Mouse (Mus musculus) liver, embryonic 14.5 days (tissue): ENCODE measurements around the gene Lpcat2. TPM values are rescaled to one million over a fixed set of nuclear protein-coding genes. Genes with fewer than 3 reads are reported as not detected.

Experiments used
- ATAC-seq: fragments of 200-750 bp; cut with Nextera tagmentation; 2 replicates; pipeline ENCODE4 v1.8.0; 2017; ENCODE audit warnings: moderate number of reproducible peaks, mild to moderate bottlenecking, moderate library complexity; ENCODE audit not compliant: insufficient read depth
- DNase-seq, 3 experiments: peaks; one replicate each; pipeline ENCODE4 v3.0.0-alpha.2; 2012 to 2013; ENCODE audit warnings: low read depth in 3 of 3, low spot score in 3 of 3
- H3K27ac ChIP-seq: fragments of 300-500 bp; sonication (generic); 2 replicates; pipeline ENCODE4 v1.5.1; 2014; ENCODE audit warnings: moderate library complexity, mild to moderate bottlenecking, control low read depth, inconsistent platforms
- H3K27me3 ChIP-seq: fragments of 300-500 bp; sonication (generic); 2 replicates; pipeline ENCODE4 v1.6.1; 2014; ENCODE audit warnings: mild to moderate bottlenecking, low read length, moderate library complexity; ENCODE audit not compliant: control insufficient read depth, insufficient read depth
- H3K36me3 ChIP-seq: fragments of 300-500 bp; sonication (generic); replicated peaks from 2 replicates; pipeline ENCODE4 v1.6.1; 2014; ENCODE audit warnings: low read depth; ENCODE audit not compliant: control insufficient read depth, insufficient read depth
- H3K4me1 ChIP-seq, 2 experiments: fragments of 200-500 bp in 1 of 2; fragments of 300-500 bp in 1 of 2; sonication (generic) in 1 of 2; replicated peaks; 2 replicates each; pipeline ENCODE4 v1.6.1; 2012 to 2014; ENCODE audit warnings: antibody characterized with exemption in 1 of 2, inconsistent platforms in 1 of 2, low read length in 1 of 2; ENCODE audit not compliant: control insufficient read depth in 2 of 2, insufficient read depth in 2 of 2
- H3K4me2 ChIP-seq: fragments of 300-500 bp; sonication (generic); 2 replicates; pipeline ENCODE4 v1.6.1; 2014; ENCODE audit warnings: low read depth, mild to moderate bottlenecking, control low read depth, moderate library complexity
- H3K4me3 ChIP-seq, 2 experiments: fragments of 200-500 bp in 1 of 2; fragments of 300-500 bp in 1 of 2; sonication (generic) in 1 of 2; 2 replicates each; pipeline ENCODE4 v1.5.1; 2012 to 2014; ENCODE audit warnings: low read depth in 2 of 2, low read length in 2 of 2, mild to moderate bottlenecking in 2 of 2, control low read depth in 1 of 2, inconsistent platforms in 1 of 2, moderate library complexity in 1 of 2; ENCODE audit not compliant: insufficient read depth in 1 of 2
- H3K9ac ChIP-seq: fragments of 300-500 bp; sonication (generic); replicated peaks from 2 replicates; pipeline ENCODE4 v1.6.1; 2014; ENCODE audit warnings: mild to moderate bottlenecking, control low read depth, moderate library complexity
- H3K9me3 ChIP-seq: fragments of 300-500 bp; sonication (generic); 2 replicates; pipeline ENCODE4 v1.6.1; 2016; ENCODE audit warnings: low read length, mixed read lengths; ENCODE audit not compliant: control insufficient read depth
- CTCF ChIP-seq: IDR thresholded peaks from 2 replicates; pipeline ENCODE4 v1.5.1; 2016; ENCODE audit warnings: antibody characterized with exemption, low read depth, control low read depth
- EP300 ChIP-seq: IDR thresholded peaks from 2 replicates; pipeline ENCODE4 v1.6.1; 2016; ENCODE audit warnings: antibody characterized with exemption, low read depth
- WGBS: fragments of 180-500 bp; shearing (Covaris S2); extraction: QIAGEN DNeasy Blood & Tissue Kit; methylation state at CpG from one replicate; pipeline ENCODE4 v1.1.7; 2014; ENCODE audit not compliant: insufficient replicate concordance; 5-methylcytosine and 5-hydroxymethylcytosine counted together
- microRNA-seq: library from miRNA; unstranded; fragments of <30 nt; microRNA quantifications from one replicate; pipeline ENCODE4, GENCODE M21; 2016
- polyA plus RNA-seq, 2 experiments: library from polyadenylated mRNA; depleted of rRNA in 1 of 2; stranded (reverse) in 1 of 2; unstranded in 1 of 2; fragments of >200 nt; fragmentation: Nextera tagmentation in 1 of 2; extraction: Ambion mirVana in 1 of 2; gene quantifications; 2 replicates each; pipeline versions ENCODE4 v1.2.1 to v1.2.3; 2012 to 2014

Lpcat2 gene
- polyA plus RNA-seq, 2 experiments: 1.7 to 3.3 TPM

DNA sequence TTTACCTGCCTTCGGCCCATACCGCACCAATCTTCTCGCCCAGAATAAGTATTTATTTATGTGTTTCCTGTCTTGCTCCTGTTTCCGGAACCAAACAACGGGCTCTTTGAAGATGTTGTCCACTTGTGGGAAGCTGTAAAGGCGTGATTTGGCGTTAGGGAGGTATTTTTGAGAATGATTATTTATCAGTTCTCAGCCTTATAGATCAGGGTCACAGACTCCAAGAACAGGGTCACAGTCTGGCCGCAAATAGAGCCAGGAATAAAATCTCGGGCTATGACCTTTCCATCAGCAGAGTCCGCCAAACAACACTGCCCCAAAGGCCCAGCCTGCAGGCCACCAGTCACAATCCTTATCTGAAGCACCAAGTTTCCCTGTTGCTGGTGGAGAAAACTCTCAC, 104.6 kb downstream of the Lpcat2 start, which contains the start of gene Slc6a2:
Gene Slc6a2 (plus strand): TSS at position 301 of the 400 bp plus-strand sequence.
- H3K4me1 ChIP-seq: no peaks in the 10 kb centered on the region
- ATAC-seq (no peak), DNase-seq (no peak)
- no peaks in the 10 kb centered on the region for H3K9me3 ChIP-seq
- 30% methylated on average over 10 of the region's 10 CpGs for WGBS
- H3K27ac ChIP-seq: no peak within 1 kb of the TSS
- H3K27me3 ChIP-seq: peaks cover 24% of the 10 kb centered on the region
- H3K4me3 ChIP-seq: no peak within 1 kb of the TSS
- H3K9ac ChIP-seq: no peak within 1 kb of the TSS
- H3K4me2 ChIP-seq: no peak within 1 kb of the TSS
- no peak for TF ChIP-seq EP300
- TF ChIP-seq CTCF: no peak
- no peaks in the 10 kb centered on the region for H3K36me3 ChIP-seq

DNA sequence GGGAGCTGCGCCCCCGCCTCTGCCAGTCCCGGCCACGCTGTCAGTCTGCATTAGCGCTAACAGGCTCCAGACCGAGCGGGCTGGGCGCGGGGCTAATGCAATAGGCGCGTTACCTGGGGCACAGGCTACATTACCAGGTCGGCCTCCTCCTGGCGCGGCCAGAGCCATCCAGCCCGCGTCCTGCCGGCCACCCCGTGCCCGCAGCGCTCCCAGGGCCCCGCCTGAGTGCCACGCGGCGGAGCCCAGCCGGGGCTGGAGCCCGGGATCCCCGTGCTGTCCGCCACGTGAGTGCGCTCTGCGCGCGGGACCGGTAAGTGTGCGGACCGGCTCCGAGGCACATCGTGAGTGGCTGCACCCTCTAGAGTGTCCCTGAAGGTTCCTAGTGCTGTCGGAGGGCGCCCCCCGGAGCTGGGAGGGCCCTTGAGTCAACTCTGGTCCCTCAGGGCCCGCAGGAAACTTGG, 105.3 kb downstream of the Lpcat2 start:
- H3K4me3 ChIP-seq: no peak overlapping the region
- no peak overlapping the region for H3K4me2 ChIP-seq

DNA sequence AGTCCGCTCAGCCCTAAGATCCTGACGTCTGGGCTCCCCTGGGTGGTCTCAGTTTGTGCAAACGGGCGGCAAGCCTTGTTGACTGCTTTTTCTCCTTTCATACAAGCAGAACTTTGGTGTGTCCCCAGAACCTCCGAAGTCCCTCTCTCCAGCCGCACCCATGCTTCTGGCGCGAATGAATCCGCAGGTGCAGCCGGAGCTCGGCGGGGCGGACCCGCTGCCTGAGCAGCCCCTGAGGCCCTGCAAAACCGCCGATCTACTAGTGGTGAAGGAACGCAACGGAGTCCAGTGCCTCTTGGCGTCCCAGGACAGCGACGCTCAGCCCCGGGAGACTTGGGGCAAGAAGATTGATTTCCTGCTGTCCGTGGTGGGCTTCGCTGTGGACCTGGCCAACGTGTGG, 105.9 kb downstream of the Lpcat2 start:
- H3K4me3 ChIP-seq: no peak overlapping the region

More for the DNA sequence above, 105.3 kb downstream of the Lpcat2 start:
- ATAC-seq (no peak), DNase-seq (no peak)
- Histone ChIP-seq H3K9ac (no peak overlapping the region), H3K4me1 (no peaks in the 10 kb centered on the region), H3K36me3 (no peaks in the 10 kb centered on the region), H3K9me3 (no peaks in the 10 kb centered on the region), H3K27me3 (peaks cover 24% of the 10 kb centered on the region), H3K27ac (no peak overlapping the region)
- TF ChIP-seq EP300: no peak
- 2% methylated on average over 42 of the region's 42 CpGs for WGBS

DNA sequence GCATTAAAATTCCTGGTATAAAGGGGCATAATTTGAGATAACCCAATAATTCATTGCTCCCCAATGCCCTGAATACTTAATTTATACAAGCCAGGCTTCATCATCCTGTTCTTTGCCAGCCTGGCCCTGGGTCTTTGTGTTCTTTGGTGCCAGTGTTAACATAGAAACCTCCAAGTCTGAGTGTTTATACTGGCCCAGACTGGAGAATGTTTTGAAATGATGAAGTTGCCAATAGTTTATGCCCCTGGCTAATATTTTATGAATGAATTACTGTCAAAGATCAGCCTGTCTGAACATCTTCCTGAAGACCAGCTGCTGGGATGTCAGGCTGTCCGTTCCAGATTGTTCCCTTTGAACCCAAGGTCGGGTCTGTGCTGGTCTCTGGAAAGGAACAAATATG, 109.4 kb downstream of the Lpcat2 start:
- Histone ChIP-seq H3K27me3 (peaks cover 22% of the 10 kb centered on the region), H3K9me3 (no peaks in the 10 kb centered on the region), H3K4me1 (no peaks in the 10 kb centered on the region), H3K9ac (no peak overlapping the region), H3K36me3 (no peaks in the 10 kb centered on the region), H3K27ac (no peak overlapping the region), H3K4me3 (no peak overlapping the region), H3K4me2 (no peak overlapping the region)
- DNase-seq (no peak), ATAC-seq (no peak)
- TF ChIP-seq EP300 (no peak), CTCF (no peak)
- WGBS: 47% methylated on average over 2 of the region's 2 CpGs

More for the DNA sequence above, 105.9 kb downstream of the Lpcat2 start:
- no peaks in the 10 kb centered on the region for H3K9me3 ChIP-seq
- H3K9ac ChIP-seq: no peak overlapping the region
- no peaks in the 10 kb centered on the region for H3K36me3 ChIP-seq
- no peak overlapping the region for H3K27ac ChIP-seq
- DNase-seq (no peak), ATAC-seq (no peak)
- TF ChIP-seq EP300 (no peak), CTCF (no peak)
- peaks cover 24% of the 10 kb centered on the region for H3K27me3 ChIP-seq
- H3K4me1 ChIP-seq: no peaks in the 10 kb centered on the region
- H3K4me2 ChIP-seq: no peak overlapping the region
- WGBS: 5% methylated on average over 25 of the region's 25 CpGs

Small RNAs within 50 kb of the gene (microRNA-seq; reads per million reads assigned to microRNA genes)
- gene Gm22151: not detected

Other genes starting within 250 kb of the Lpcat2 start
- gene Irx6, start 181.1 kb upstream of the Lpcat2 start, polyA plus RNA-seq (2012; rRNA removed): 0.02 TPM in 1 of 2 replicates, not detected in the other
- not detected in 2 replicates for gene Irx6, start 181.1 kb upstream of the Lpcat2 start, polyA plus RNA-seq (2014; fragmentation: Nextera tagmentation; extraction: Ambion mirVana)
- gene Mmp2, start 28.0 kb upstream of the Lpcat2 start, polyA plus RNA-seq (2012; rRNA removed): 4.2 and 5.4 TPM in 2 replicates
- 8.1 and 8.8 TPM in 2 replicates for gene Mmp2, start 28.0 kb upstream of the Lpcat2 start, polyA plus RNA-seq (2014; fragmentation: Nextera tagmentation; extraction: Ambion mirVana)
- 0.11 TPM in 1 of 2 replicates, not detected in the other for gene Capns2, start 46.1 kb downstream of the Lpcat2 start, polyA plus RNA-seq (2012; rRNA removed)
- gene Capns2, start 46.1 kb downstream of the Lpcat2 start, polyA plus RNA-seq (2014; fragmentation: Nextera tagmentation; extraction: Ambion mirVana): not detected in 2 replicates
- under 0.01 TPM in 1 of 2 replicates, not detected in the other for gene Slc6a2, start 104.7 kb downstream of the Lpcat2 start, polyA plus RNA-seq (2012; rRNA removed)
- gene Slc6a2, start 104.7 kb downstream of the Lpcat2 start, polyA plus RNA-seq (2014; fragmentation: Nextera tagmentation; extraction: Ambion mirVana): not detected in 2 replicates
- gene Ces1a, start 192.9 kb downstream of the Lpcat2 start, polyA plus RNA-seq (2012; rRNA removed): not detected in 2 replicates
- gene Ces1a, start 192.9 kb downstream of the Lpcat2 start, polyA plus RNA-seq (2014; fragmentation: Nextera tagmentation; extraction: Ambion mirVana): not detected in 2 replicates
- gene Ces1b, start 224.7 kb downstream of the Lpcat2 start, polyA plus RNA-seq (2012; rRNA removed): not detected in 2 replicates
- not detected in 2 replicates for gene Ces1b, start 224.7 kb downstream of the Lpcat2 start, polyA plus RNA-seq (2014; fragmentation: Nextera tagmentation; extraction: Ambion mirVana)